Mouse (Mus musculus): ENCODE measurements around the gene Cyp4a10.
"Not testable (repeated sequence)": the region's sequence is repeated elsewhere in the genome, so short reads cannot be mapped to it uniquely, and the experiment has no call there.

Gene Cyp4a10

DNA sequence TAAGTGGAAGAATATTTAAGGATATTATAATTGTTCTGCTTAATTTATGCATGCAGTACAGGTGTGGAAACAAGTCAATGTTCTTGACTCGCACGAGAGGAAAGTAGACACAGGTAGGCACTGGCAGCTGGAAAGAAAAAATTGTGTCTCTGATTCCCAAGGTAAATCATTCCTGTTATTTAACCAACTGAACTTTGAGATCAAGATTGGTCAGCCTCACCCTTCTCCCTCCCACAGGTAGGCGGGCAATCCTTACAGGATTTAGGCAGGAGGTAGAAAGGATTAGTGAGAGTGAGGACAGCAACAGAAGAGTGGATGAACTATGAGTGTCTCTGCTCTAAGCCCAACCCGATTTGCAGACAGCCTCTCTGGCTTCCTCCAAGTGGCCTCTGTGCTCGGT, at the start of gene Cyp4a10:
Gene Cyp4a10 (plus strand): TSS at position 265 of the 400 bp plus-strand sequence.
- DNase-seq, result peak; percentile 35 to 69

- DNase-seq, result not testable (repeated sequence)
These were observed 44.5 kb upstream of the Cyp4a10 start for GRCm38 (mm10) chr4:115473585-115473984.

GRCm38 (mm10) chr4:115476051-115476450, 42.0 kb upstream of the Cyp4a10 start:
- peak; percentile 50 to 57 for DNase-seq

GRCm38 (mm10) chr4:115481006-115481652, 36.9 kb upstream of the Cyp4a10 start:
- no peak for DNase-seq

- DNase-seq, result peak in 1 of 2 experiments; percentile 41
These were observed 22.1 kb upstream of the Cyp4a10 start, which contains the start of gene Cyp4a14 for GRCm38 (mm10) chr4:115496001-115496400. Cyp4a14 (minus strand) TSS chr4:115496142.

DNA sequence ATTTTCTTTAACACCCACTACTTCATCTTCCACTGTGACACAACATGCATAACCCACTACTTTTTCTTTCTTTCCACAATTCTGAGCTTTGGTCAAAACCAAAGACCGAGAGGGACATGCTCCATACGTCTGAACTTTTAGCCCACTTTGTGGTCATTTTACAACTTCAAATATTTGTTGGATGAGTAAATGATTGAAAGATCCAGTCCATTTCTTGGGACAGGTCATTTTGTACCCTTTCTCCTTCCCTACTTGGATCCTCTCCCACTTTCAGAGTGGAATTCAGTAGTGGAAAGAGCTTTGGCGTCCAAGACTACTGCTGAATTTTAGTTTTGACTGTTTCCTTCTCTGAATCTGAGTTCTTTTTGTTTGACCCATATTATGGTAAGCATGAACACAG, 20.6 kb upstream of the Cyp4a10 start:
- peak; percentile 32 to 77 for DNase-seq

DNA sequence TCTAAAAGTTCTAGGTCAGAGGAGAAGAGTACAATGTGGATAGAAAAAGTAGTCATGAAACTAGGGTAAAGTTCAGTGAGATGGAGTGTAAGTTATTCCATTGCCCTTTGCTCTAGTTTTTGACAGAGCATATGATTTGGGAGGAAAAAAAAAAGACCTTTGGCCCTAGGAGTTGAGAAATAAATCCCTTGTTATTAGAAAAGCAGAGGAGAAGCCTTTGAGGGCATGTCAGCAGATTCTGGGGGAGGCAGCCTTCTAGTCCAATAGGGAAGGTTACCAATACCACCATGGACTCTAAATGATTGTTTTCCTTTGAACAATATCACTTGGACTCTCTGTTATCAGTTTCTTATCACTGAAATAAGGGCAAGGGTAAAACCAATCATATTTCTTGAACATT, 4.1 kb upstream of the Cyp4a10 start:
- DNase-seq, result peak; percentile 27 to 82

DNA sequence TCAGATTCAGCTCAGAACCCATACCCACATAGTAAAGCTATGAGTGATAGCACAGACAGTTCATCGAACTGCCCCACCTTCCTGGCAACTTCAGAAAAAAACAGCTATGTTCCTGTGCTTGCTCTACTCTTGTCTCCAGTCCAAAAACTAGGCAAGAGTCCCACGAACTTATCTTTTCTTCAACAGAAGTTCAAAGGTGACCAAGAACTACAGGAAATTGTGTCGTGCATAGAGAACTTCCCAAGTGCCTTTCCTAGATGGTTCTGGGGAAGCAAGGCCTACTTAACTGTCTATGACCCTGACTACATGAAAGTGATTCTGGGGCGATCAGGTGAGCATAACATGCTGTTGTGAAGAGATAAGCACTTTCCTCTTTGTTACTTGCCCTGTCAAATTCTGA, 1.4 kb downstream of the Cyp4a10 start:
- DNase-seq, result no peak

GRCm38 (mm10) chr4:115521766-115522165, 3.7 kb downstream of the Cyp4a10 start:
- no peak for DNase-seq

DNA sequence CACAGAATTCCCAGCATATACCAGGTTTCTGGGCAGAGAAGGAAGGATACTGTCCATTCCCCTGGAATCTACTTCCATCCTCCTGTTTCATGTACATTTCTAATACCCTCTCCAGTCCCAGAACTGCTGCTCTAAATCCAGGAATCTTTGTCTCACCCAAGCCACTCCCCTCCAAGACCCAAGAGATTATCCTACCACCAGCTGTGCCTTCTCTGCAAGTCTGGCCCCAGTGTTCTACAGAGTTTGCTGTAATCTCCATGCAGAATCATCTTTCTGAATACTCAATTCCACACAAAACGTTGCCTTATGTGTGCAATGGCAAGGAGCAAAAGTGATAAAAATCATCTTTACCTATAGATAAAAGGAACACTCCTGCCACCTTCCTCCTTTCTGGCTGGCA, 27.0 kb downstream of the Cyp4a10 start:
- no peak for DNase-seq

DNA sequence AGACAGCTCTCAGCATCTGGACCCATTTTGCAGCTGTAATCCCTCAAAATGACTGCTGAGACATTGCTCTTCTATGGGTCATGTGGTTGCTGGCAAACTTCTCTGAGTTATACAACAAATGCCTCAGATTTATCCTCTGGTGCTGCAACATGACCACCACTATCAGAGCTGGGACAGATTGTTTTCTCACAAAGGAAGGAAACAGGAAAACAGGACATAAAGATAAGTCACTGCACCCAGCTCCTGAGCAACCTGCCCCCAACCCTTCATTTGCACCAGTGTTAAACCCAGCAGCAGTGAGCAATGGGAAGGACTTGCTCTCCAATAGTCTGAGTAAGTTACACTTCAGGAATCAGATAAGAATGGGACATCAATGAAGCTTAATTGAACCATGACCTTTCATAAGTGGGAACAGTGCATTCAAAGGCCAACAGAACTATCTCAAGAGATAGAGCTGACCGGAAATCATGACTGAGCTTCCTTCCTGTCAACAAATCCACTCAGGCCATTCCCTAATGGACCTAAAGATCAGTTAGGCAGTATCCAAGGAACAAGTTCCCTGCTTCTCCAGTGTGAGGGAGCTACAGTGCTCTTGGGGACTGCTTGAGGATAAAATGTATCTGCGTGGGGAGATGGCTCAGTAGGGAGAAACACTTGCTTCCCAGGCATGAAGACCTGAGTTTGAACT, 28.2 kb downstream of the Cyp4a10 start:
- DNase-seq, result peak; percentile 12 to 32

DNA sequence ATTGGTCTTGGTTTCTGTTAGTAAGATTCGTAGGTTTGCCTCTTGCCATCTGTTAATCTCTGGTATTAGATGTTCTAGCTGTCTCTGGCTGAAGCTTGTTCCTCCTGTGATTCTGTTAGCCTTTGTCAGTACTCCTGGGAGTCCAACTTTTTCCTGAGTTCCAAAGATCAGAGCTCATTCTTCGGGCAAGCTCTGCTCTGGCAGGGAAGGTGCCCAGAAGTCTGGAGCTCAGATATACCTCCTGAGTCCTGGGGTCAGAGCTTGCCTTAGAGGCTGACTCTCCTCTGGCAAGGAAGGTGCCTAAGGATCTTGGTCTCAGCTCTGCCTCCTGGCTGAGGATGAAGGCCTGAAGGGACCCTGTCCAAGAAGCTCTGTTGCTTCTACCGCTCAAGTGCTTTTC, 34.7 kb downstream of the Cyp4a10 start:
- DNase-seq, result peak; percentile 58 to 71

- DNase-seq, result peak; percentile 8 to 81
These were observed 37.4 kb downstream of the Cyp4a10 start for GRCm38 (mm10) chr4:115555513-115555912.

DNA sequence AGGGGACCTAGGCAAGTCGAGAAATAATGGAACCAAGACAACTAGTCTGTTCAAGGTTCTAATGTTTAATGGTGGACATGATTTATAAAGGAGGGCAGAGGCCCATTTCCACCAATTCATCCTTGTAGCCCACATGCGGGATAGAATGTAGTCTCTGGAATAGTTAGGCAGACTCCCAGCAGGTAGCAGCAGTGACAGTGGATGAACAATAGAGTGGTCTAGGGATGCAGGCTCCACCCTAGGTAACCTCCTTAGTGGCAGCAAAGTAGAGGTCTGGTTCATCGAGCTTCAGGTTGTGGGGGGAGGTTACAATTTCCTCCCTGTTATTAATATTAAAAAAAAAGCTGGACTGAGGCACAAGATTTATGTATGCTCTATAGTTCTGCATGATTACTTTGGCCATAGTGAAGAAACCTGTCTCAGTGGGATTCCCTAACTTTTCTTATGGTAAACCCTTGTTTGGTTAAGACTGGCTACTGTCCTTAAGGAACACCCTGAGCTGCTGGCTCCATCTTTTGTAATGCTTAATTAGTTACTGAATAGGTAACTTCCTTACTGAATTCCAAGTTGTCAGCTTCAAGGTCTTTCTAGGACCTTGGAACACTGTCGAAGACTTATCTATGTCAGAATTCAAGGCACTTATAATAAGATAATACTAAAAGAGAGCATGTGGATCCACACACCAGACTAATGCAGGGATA, 39.9 kb downstream of the Cyp4a10 start:
- DNase-seq, result peak; percentile 9 to 52

- DNase-seq, result not testable (repeated sequence)
These were observed 43.2 kb downstream of the Cyp4a10 start for GRCm38 (mm10) chr4:115561236-115561635.

DNA sequence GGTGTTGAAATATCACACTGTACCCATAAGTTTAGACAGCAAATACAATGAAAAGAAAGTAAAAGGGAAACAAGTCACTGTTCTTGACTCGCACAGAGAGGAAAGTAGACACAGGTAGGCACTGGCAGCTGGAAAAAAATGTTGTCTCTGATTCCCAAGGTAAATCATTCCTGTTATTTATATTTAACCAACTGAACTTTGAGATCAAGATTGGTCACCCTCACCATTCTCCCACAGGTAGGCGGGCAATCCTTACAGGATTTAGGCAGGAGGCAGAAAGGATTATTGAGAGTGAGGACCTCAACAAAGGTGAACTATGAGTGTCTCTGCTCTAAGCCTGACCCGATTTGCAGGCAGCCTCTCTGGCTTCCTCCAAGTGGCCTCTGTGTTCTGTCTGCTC, 45.3 kb downstream of the Cyp4a10 start, which contains the start of gene Cyp4a31:
Gene Cyp4a31 (plus strand): TSS at position 249 of the 400 bp plus-strand sequence.
- DNase-seq, result peak; percentile 62 to 80

GRCm38 (mm10) chr4:115564469-115565225, 46.6 kb downstream of the Cyp4a10 start:
- not testable (repeated sequence) for DNase-seq

DNA sequence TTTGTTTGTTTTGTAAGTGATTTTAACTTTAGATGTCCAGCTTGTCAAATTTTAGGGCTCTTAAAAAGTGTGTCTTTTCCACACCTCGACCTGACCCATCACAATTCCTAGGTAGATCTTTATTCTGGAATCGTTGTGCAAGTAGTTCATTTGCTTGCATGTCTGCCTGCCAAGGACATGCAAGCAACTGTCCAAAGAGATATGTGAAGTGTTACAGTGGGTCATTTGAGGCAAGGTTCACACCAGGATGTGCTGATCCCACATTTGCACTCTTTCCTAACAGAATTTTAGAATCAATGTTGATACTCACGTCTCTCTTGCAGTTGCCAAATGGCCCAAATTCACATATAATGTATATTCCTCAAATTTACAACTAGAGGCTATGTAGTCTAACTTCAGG, 57.2 kb downstream of the Cyp4a10 start:
- no peak for DNase-seq

- no peak for DNase-seq
These were observed 57.7 kb downstream of the Cyp4a10 start for GRCm38 (mm10) chr4:115575776-115576175.

GRCm38 (mm10) chr4:115583036-115583435, 65.0 kb downstream of the Cyp4a10 start:
- DNase-seq, result no peak

Data from kidney, adult 8-10 months (tissue).